Mouse (Mus musculus) embryonic facial prominence, embryonic 12.5 days (tissue): ENCODE results near the gene Bcas3. TPM values are rescaled to one million over a fixed set of nuclear protein-coding genes. Genes with fewer than 3 reads are reported as not detected.

Experiments used
- ATAC-seq: fragments of 200-750 bp; cut with Nextera tagmentation; 2 replicates; pipeline ENCODE4 v1.8.0; 2017; ENCODE audit not compliant: insufficient number of reproducible peaks, insufficient read depth, low FRiP score, low TSS enrichment
- H3K27ac ChIP-seq: fragments of 300-500 bp; sonication (generic); 2 replicates; pipeline ENCODE4 v1.5.1; 2016; ENCODE audit warnings: mild to moderate bottlenecking
- H3K27me3 ChIP-seq: fragments of 300-500 bp; sonication (generic); 2 replicates; pipeline ENCODE4 v1.6.1; 2016; ENCODE audit warnings: mild to moderate bottlenecking, moderate library complexity
- H3K36me3 ChIP-seq: fragments of 300-500 bp; sonication (generic); 2 replicates; pipeline ENCODE4 v1.6.1; 2016; ENCODE audit warnings: mild to moderate bottlenecking
- H3K4me1 ChIP-seq: fragments of 300-500 bp; sonication (generic); 2 replicates; pipeline ENCODE4 v1.6.1; 2016
- H3K4me2 ChIP-seq: fragments of 300-500 bp; sonication (generic); replicated peaks from 2 replicates; pipeline ENCODE4 v1.6.1; 2016; ENCODE audit warnings: mild to moderate bottlenecking, moderate library complexity
- H3K4me3 ChIP-seq: fragments of 300-500 bp; sonication (generic); 2 replicates; pipeline ENCODE4 v1.5.1; 2016; ENCODE audit warnings: mild to moderate bottlenecking
- H3K9ac ChIP-seq: fragments of 300-500 bp; sonication (generic); 2 replicates; pipeline ENCODE4 v1.6.1; 2016; ENCODE audit warnings: mild to moderate bottlenecking, moderate library complexity
- H3K9me3 ChIP-seq: fragments of 300-500 bp; sonication (generic); 2 replicates; pipeline ENCODE4 v1.6.1; 2016; ENCODE audit warnings: mild to moderate bottlenecking, moderate library complexity
- WGBS: fragments of 180-500 bp; shearing (Covaris S2); methylation state at CpG from one replicate; pipeline ENCODE4 v1.1.7; 2016; 5-methylcytosine and 5-hydroxymethylcytosine counted together
- polyA plus RNA-seq: library from polyadenylated mRNA; unstranded; fragments of >200 nt; fragmentation: Nextera tagmentation; extraction: Ambion mirVana; gene quantifications from 2 replicates; pipeline ENCODE4 v1.2.1, GENCODE M21; 2016

The Bcas3 gene
- polyA plus RNA-seq, 1 experiment from 2014 or later = 28.7 TPM

DNA sequence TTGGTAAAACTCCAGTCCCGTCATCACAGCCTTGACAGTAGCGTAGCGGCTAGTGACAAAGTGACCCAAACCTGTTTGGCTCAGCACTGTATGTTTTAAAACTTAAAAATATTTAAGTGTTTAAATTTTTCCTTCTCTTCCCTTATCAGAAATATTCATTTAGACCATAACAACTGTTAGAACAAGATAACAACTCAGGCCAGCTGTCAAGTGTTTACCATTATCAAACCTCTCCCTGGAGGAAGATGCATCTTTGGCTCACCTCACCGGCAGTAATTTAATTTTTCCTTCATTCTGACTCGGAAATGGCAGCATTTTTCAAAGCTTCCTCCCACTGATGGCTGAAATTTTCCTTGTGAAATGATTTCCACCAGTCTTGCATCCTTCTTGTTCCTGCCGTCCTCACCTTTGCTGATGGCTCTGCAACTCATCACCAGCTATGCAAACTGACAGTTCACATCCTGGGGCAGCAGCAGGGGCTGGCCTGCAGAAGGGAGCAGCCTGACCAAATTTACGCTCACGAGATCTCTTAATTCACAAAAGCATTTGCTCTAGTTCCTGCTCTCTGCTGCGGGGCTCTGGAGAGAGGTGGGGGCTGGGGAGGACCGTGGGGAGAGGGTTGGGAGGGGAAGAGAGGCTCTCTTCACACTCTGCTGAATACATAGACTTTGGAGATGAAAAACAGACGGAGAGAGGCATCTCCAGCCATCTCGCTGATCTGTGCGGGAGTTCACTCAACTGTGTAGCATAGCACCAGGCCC, 275.5 kb downstream of the Bcas3 start:
- Histone ChIP-seq H3K4me3 (no peak overlapping the region), H3K4me2 (0 out of 2 replicates have a peak overlapping the region, but pooled peaks have one; percentile 17), H3K9me3 (no peaks in the 10 kb centered on the region), H3K36me3 (no peaks in the 10 kb centered on the region), H3K9ac (0 out of 2 replicates have a peak overlapping the region, but pooled peaks have one; percentile 36), H3K27me3 (no peaks in the 10 kb centered on the region), H3K27ac (peak overlapping the region; percentile 83), H3K4me1 (peaks cover 59% of the 10 kb centered on the region)
- WGBS = 24% methylated on average over 13 of the region's 13 CpGs
- peak; percentile 53 for ATAC-seq

DNA sequence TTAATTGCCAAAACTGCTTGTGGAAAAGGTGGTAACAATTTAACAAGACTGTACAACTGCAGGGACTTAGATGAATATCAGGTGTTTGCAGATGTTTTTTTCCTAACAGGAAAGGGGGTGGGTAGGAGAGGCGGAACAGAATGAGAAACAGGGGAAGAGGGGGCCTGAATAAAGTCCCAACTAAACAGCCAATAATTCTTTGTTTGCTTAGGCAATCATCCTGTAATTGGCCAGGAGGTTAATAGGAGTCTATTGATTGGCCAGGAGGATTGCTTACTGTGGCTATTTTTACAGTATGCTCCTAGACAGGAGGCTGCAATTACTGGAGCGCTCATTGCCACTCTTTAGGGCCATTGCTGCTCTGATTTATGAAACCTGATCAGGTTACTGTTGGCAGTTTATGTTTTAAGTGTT, 279.6 kb downstream of the Bcas3 start:
- 17% methylated on average over 2 of the region's 2 CpGs for WGBS
- Histone ChIP-seq H3K4me3 (no peak overlapping the region), H3K4me2 (0 out of 2 replicates have a peak overlapping the region, but pooled peaks have one; percentile 11), H3K4me1 (peaks cover 49% of the 10 kb centered on the region), H3K27me3 (no peaks in the 10 kb centered on the region), H3K36me3 (no peaks in the 10 kb centered on the region), H3K9ac (no peak overlapping the region), H3K9me3 (no peaks in the 10 kb centered on the region), H3K27ac (peak overlapping the region; percentile 12; the same call in 1 of the 2 replicates)
- ATAC-seq = no peak

DNA sequence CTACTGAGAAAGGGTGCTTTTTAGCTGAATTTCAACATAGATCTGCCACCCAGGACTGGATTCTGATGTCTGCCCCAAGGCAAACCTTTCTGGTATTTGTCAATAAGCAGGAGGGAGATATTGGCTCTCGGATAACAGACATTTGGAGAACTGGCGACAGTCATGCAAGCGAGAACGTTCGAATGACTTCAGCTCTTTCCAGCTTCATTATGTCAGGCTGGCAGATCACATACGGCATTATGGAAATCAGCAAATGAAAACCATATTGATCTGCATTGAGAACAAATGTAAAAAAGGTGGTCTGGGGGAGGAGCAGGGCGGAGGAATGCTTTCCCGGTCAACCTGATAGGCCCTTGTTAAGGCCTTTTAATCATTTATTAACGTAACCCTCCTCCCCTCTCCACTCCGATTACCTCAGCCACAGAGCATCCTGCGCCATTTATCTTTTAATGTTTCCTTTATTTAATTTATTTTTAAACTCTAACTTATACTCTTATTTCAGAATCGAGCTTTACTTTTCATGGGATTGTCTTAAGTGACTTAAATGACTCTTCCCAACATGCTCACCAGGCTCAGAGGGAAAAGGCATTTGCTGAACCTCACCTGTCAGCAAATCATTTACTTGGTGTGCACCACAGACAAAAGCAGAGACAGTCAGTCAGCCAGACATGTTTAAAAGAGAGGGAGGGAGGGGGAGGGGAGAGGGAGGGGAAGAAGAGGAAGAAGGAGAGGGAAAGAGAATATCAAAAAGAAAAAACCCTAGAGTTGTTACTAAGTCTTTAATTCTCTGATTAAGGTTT, 285.9 kb downstream of the Bcas3 start:
- ATAC-seq = no peak
- no peaks in the 10 kb centered on the region for H3K27me3 ChIP-seq
- H3K4me3 ChIP-seq = no peak overlapping the region
- no peaks in the 10 kb centered on the region for H3K36me3 ChIP-seq
- H3K9me3 ChIP-seq = no peaks in the 10 kb centered on the region
- WGBS = 26% methylated on average over 12 of the region's 12 CpGs
- H3K4me2 ChIP-seq = peak overlapping the region; percentile 20; the same call in 1 of the 2 replicates
- no peak overlapping the region for H3K9ac ChIP-seq
- H3K27ac ChIP-seq = 0 out of 2 replicates have a peak overlapping the region, but pooled peaks have one; percentile 83
- peaks cover 49% of the 10 kb centered on the region for H3K4me1 ChIP-seq

GRCm38 (mm10) chr11:85640659-85641058, 287.7 kb downstream of the Bcas3 start:
- 20% methylated on average over 5 of the region's 5 CpGs for WGBS
- Histone ChIP-seq H3K36me3 (no peaks in the 10 kb centered on the region), H3K9ac (peak overlapping the region; percentile 42), H3K27ac (peak overlapping the region; percentile 83), H3K4me2 (peak overlapping the region; percentile 41), H3K27me3 (no peaks in the 10 kb centered on the region), H3K4me3 (peak overlapping the region; percentile 1; the same call in 1 of the 2 replicates), H3K4me1 (peaks cover 63% of the 10 kb centered on the region), H3K9me3 (no peaks in the 10 kb centered on the region)
- ATAC-seq = 0 out of 2 replicates have a peak, but pooled peaks have one; percentile 37

- no peaks in the 10 kb centered on the region for H3K9me3 ChIP-seq
- H3K27me3 ChIP-seq = no peaks in the 10 kb centered on the region
- peaks cover 66% of the 10 kb centered on the region for H3K4me1 ChIP-seq
- no peak overlapping the region for H3K9ac ChIP-seq
- H3K4me3 ChIP-seq = peak overlapping the region; percentile 1; the same call in 1 of the 2 replicates
- peak overlapping the region; percentile 61; the same call in 1 of the 2 replicates for H3K27ac ChIP-seq
- no peak for ATAC-seq
- 48% methylated on average over 4 of the region's 4 CpGs for WGBS
- H3K4me2 ChIP-seq = peak overlapping the region; percentile 41; the same call in 1 of the 2 replicates
- no peaks in the 10 kb centered on the region for H3K36me3 ChIP-seq
These were observed 288.5 kb downstream of the Bcas3 start for GRCm38 (mm10) chr11:85641486-85641885.

- Histone ChIP-seq H3K36me3 (no peaks in the 10 kb centered on the region), H3K4me3 (no peak overlapping the region), H3K9ac (no peak overlapping the region; the same call in 1 of the 2 replicates), H3K9me3 (no peaks in the 10 kb centered on the region), H3K4me1 (peaks cover 60% of the 10 kb centered on the region), H3K27ac (peak overlapping the region; percentile 69; the same call in 1 of the 2 replicates), H3K27me3 (no peaks in the 10 kb centered on the region), H3K4me2 (peak overlapping the region; percentile 4)
- ATAC-seq = no peak
- 41% methylated on average over 6 of the region's 6 CpGs for WGBS
These were observed 289.6 kb downstream of the Bcas3 start for GRCm38 (mm10) chr11:85642591-85642990.

DNA sequence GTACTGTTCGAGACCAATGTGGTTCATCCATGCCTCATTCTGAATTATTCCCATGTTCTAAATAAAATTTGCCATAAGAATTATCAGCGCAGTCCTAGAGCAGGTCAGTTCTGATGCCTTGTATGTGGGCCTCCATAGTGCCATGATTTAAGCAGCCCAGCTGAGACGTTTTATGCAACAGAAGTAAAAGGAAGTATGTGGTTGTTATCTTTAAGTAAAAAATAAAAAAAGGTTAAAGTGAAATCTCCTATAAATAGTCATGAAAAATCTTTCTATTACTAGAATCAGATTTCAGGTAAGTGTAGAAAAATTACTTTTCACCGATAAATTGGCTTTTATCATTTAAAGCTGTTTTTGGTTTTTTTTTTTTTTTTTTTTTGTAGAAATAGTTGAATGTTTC, 290.1 kb downstream of the Bcas3 start:
- H3K4me2 ChIP-seq = peak overlapping the region; percentile 4; the same call in 1 of the 2 replicates
- ATAC-seq = no peak
- 69% methylated on average over 4 of the region's 4 CpGs for WGBS

DNA sequence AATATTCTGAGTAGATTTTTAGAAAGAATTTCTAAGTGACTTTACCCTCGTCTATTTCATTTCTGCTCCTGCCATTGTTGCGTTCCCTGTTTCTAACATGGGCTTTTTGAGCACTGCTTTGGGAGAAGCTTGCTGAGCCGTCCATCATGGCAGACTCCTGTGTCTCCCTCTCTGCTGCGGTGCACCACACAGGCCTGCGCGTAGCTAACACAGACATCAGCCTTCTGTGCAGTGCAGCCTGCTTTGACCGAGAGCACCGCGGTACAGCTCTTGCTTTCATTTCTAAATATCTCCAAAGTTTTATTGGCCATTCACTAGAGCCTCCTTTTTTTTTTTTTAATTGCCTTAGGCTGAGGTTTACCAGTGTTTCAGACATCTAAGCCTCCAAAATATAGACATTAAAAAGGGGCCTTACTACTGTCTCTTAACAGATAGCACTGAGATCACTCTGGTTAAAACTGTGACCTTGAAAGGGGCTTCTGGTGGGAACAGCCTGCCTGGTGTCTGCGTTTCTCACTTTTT, 290.6 kb downstream of the Bcas3 start:
- peak overlapping the region; percentile 21 for H3K4me2 ChIP-seq
- H3K9ac ChIP-seq = no peak overlapping the region
- no peaks in the 10 kb centered on the region for H3K27me3 ChIP-seq
- H3K4me1 ChIP-seq = peaks cover 54% of the 10 kb centered on the region
- no peaks in the 10 kb centered on the region for H3K36me3 ChIP-seq
- no peak for ATAC-seq
- WGBS = 46% methylated on average over 10 of the region's 10 CpGs
- H3K9me3 ChIP-seq = no peaks in the 10 kb centered on the region
- H3K27ac ChIP-seq = peak overlapping the region; percentile 67
- no peak overlapping the region for H3K4me3 ChIP-seq

More for the DNA sequence above, 290.1 kb downstream of the Bcas3 start:
- Histone ChIP-seq H3K36me3 (no peaks in the 10 kb centered on the region), H3K9me3 (no peaks in the 10 kb centered on the region), H3K4me3 (no peak overlapping the region), H3K9ac (no peak overlapping the region), H3K27ac (peak overlapping the region; percentile 69; the same call in 1 of the 2 replicates), H3K4me1 (peaks cover 59% of the 10 kb centered on the region), H3K27me3 (no peaks in the 10 kb centered on the region)

GRCm38 (mm10) chr11:85644027-85644747, 291.2 kb downstream of the Bcas3 start:
- Histone ChIP-seq H3K27me3 (no peaks in the 10 kb centered on the region), H3K4me3 (no peak overlapping the region), H3K9me3 (no peaks in the 10 kb centered on the region), H3K4me1 (peaks cover 51% of the 10 kb centered on the region), H3K36me3 (no peaks in the 10 kb centered on the region), H3K4me2 (peak overlapping the region; percentile 21), H3K27ac (peak overlapping the region; percentile 67), H3K9ac (no peak overlapping the region)
- 45% methylated on average over 12 of the region's 12 CpGs for WGBS
- no peak for ATAC-seq

DNA sequence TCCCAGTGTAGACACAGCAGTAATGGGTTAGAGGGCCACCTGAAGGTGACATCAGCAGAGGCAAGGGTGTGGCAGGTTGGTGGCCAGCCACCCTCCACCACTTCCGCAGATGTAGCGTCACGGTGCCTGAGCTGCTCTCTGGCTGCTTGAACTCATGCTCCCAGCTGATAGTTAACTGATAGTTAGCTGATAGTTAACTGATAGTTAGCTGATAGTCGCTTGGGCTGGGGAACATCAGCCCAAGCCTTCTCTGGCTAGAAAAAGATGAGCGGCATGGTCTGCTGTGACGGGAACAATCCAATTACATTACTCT, 291.7 kb downstream of the Bcas3 start:
- H3K4me3 ChIP-seq = no peak overlapping the region
- H3K27me3 ChIP-seq = no peaks in the 10 kb centered on the region
- H3K27ac ChIP-seq = peak overlapping the region; percentile 67
- 0 out of 2 replicates have a peak overlapping the region, but pooled peaks have one; percentile 5 for H3K4me2 ChIP-seq
- H3K4me1 ChIP-seq = peaks cover 48% of the 10 kb centered on the region
- H3K36me3 ChIP-seq = no peaks in the 10 kb centered on the region
- no peaks in the 10 kb centered on the region for H3K9me3 ChIP-seq
- no peak for ATAC-seq
- H3K9ac ChIP-seq = no peak overlapping the region
- 77% methylated on average over 6 of the region's 6 CpGs for WGBS
